Mouse (Mus musculus): ENCODE measurements around the gene Snapin. TPM values are rescaled to one million over a fixed set of nuclear protein-coding genes. Genes with fewer than 3 reads are reported as not detected.

Gene Snapin
- total RNA-seq, 2 experiments from 2014 or later: 48.8 to 50.9 TPM

DNA sequence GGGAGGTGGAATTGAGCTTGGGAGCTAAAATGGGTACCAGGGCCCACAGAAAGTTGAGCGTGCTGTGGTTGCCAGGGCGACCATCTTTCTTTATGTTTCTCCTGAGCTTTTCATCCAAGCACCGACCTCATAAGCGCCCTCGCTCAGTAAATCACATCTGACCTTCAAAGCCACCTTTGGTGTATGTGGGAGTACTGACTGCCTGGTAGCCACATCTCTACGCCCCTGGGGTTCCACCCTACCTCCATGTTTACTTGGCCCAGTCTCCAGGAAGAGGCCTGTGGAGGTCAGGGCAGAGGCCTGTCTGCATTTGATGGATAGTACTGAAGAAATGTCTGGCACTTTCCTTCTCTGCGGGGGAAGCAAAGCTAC lies 43.7 kb downstream of the Snapin start:
- Histone ChIP-seq H3K27ac (peak overlapping the region; percentile 60), H3K4me3 (no peak overlapping the region; the same call in 1 of the 2 replicates)
- intact Hi-C loops (cut with DNase I): no loop called here
- TF ChIP-seq CTCF (IDR thresholded peaks at IDR 0.05): no peak
- no peak for DNase-seq (ENCODE audit: extremely low spot score in 1 of 2, low spot score in 2 of 2)

DNA sequence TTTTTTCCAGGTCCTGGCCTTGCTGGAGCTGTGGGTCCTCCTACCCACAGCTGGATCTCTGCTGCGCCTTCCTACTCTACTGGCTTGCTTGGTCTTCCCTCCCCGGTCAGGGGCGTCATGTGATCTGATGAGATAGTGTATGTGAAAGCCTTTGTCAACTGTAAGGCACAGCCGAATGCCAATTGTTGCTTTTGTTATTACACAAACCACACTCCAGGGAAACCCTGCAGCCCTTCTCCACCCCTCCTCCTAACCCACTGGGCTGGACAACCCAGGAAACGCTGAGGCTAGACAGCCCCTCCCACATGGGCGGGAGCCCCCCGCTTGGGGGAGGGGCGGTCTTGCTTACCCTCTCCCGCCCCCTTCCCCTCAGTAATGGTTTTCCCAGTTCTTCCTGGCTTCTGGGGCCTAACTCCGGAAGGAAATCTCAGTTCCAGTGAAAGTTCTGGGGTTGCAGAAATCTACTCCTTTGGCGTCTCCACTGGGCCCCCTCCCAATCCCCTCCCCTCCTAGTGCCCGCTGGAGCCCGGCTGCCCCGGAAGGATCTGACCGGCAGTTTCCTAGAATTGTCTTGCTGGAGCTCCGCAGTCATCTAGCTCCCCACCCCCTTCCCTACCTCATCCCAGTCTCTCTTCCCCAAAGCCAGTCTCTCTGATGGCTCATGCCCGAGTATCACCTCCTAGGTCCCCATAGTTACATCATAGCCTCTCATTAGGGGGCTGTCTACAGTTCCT lies 44.3 kb downstream of the Snapin start:
- peak; percentile 36 to 56 for DNase-seq (ENCODE audit: extremely low spot score in 1 of 2, low spot score in 2 of 2)
- intact Hi-C loops (cut with DNase I): no loop called here

DNA sequence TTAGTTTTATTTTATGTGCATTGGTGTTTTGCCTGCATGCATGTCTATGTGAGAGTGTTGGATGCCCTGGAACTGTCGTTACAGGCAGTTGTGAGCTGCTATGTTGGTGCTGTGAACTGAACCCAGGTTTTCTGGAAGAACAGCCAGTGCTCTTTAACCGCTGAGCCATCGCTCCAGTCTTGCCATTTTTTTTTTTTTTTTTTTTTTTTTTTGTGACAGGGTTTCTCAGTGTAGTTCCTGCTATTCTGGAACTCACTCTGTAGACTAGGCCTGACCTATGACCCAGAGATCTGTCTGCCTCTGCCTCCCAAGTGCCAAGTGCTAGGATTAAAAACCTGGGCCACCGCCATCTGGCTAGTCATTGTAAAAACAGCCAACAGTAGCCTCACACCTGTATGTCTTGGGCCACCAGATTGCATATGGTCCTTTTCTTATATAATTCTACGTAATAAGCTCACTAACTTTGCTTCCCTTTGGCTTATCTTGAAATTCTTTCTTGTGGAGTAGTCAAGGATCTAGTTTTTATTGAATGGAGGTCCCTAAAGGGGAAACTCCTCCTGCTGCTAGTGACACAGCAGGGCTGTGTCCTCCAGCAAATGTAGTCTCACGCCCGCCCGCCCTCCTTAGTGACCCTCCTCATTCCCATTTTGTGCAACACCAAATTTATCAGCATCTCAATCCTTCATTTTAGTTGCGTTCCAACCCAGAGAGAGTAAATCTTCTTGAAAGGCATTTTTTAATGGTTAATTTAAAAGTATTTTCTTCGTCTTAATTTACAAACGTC lies 45.2 kb downstream of the Snapin start:
- Histone ChIP-seq H3K4me3 (peak overlapping the region; percentile 20), H3K27ac (peak overlapping the region; percentile 60)
- intact Hi-C loops (cut with DNase I): no loop called here
- DNase-seq (ENCODE audit: extremely low spot score in 1 of 2, low spot score in 2 of 2): no peak
- TF ChIP-seq CTCF (IDR thresholded peaks at IDR 0.05): no peak

More for the DNA sequence above, 44.3 kb downstream of the Snapin start:
- TF ChIP-seq CTCF (IDR thresholded peaks at IDR 0.05): no peak
- Histone ChIP-seq H3K4me3 (peak overlapping the region; percentile 20), H3K27ac (peak overlapping the region; percentile 60)

DNA sequence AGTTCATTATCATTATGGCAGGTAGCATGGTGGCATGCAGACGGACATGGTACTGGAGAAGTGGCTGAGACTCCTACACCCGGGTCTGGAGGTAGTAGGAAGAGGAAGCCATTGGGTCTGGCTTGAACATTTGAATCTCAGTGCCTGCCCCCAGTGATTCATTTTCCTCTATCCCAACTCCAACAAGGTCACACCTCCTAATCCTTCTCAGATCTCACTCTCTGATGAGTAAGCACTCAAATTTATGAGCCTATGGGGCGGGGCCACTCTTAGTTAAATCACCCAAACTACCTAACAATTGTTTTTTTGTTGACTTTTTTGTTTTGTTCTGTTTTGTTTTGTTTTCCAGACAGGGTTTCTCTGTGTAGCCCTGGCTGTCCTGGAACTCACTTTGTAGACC lies 46.9 kb downstream of the Snapin start:
- DNase-seq (ENCODE audit: extremely low spot score in 1 of 2, low spot score in 2 of 2): no peak
- intact Hi-C loops (cut with DNase I): no loop called here
- Histone ChIP-seq H3K4me3 (no peak overlapping the region), H3K27ac (no peak overlapping the region)
- no peak for TF ChIP-seq CTCF (IDR thresholded peaks at IDR 0.05)

DNA sequence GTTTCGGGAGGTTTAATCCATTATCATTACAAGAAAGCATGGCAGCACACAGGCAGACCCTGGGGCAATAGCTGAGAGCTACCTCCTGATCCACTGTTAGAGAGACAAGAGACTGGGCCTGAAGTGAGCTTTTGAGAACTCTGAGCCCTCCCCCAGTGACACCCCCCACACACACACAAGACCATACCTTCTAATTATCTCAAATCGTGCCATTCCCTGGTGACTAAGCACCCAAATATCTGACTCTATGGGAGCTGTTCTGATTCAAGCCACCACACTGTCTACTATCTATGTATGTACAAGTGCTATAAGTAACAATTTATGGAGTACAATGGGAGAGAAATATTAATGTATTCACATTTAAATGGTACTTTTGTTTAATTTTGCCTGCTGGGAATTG lies 50.1 kb downstream of the Snapin start:
- Histone ChIP-seq H3K27ac (no peak overlapping the region), H3K4me3 (no peak overlapping the region)
- TF ChIP-seq CTCF (IDR thresholded peaks at IDR 0.05): no peak
- no peak for DNase-seq (ENCODE audit: extremely low spot score in 1 of 2, low spot score in 2 of 2)
- intact Hi-C loops (cut with DNase I): no loop called here

Other genes starting within 250 kb of the Snapin start
- gene Creb3l4, start 247.5 kb downstream of the Snapin start, total RNA-seq (2021): under 1 TPM; 0.42 to 0.50 TPM
- gene Slc39a1, start 242.9 kb downstream of the Snapin start, total RNA-seq (2021): 10 to 100 TPM; 38.8 to 43.0 TPM
- gene Crtc2, start 236.9 kb downstream of the Snapin start, total RNA-seq (2021): 10 to 100 TPM; 39.5 to 43.6 TPM
- 10 to 100 TPM; 35.0 to 36.7 TPM for gene Dennd4b, start 225.8 kb downstream of the Snapin start, total RNA-seq (2021)
- 100 to 1,000 TPM in 1 of 2 experiments, 10 to 100 TPM in 1; 93.5 to 103 TPM for gene Gatad2b, start 197.9 kb downstream of the Snapin start, total RNA-seq (2021)
- 1 to 10 TPM; 8.1 to 8.3 TPM for gene Slc27a3, start 101.1 kb downstream of the Snapin start, total RNA-seq (2021)
- gene Ints3, start 57.4 kb downstream of the Snapin start, total RNA-seq (2021): 10 to 100 TPM; 62.1 to 65.7 TPM
- 1 to 10 TPM; 3.3 TPM for gene Npr1, start 25.2 kb downstream of the Snapin start, total RNA-seq (2021)
- gene Ilf2, start 14.9 kb downstream of the Snapin start, total RNA-seq (2021): 10 to 100 TPM; 75.1 to 92.3 TPM
- 100 to 1,000 TPM; 164 TPM for gene Chtop, start 18.5 kb upstream of the Snapin start, total RNA-seq (2021)
- gene S100a1, start 23.4 kb upstream of the Snapin start, total RNA-seq (2021): 100 to 1,000 TPM; 119 to 123 TPM
- 10 to 100 TPM; 15.4 to 18.1 TPM for gene S100a13, start 23.4 kb upstream of the Snapin start, total RNA-seq (2021)
- under 1 TPM in 1 of 2 experiments, not detected in 1; 0.34 TPM for gene S100a14, start 35.8 kb upstream of the Snapin start, total RNA-seq (2021)
- 10 to 100 TPM; 60.2 to 70.1 TPM for gene S100a16, start 46.2 kb upstream of the Snapin start, total RNA-seq (2021)
- under 1 TPM; 0.56 to 0.81 TPM for gene S100a3, start 69.5 kb upstream of the Snapin start, total RNA-seq (2021)
- not detected for gene S100a2, start 99.2 kb upstream of the Snapin start, total RNA-seq (2021)
- not detected for gene Gm42674, start 110.9 kb upstream of the Snapin start, total RNA-seq (2021)
- gene S100a4, start 112.7 kb upstream of the Snapin start, total RNA-seq (2021): 1 to 10 TPM; 4.6 to 4.8 TPM
- not detected for gene S100a5, start 117.5 kb upstream of the Snapin start, total RNA-seq (2021)
- 10 to 100 TPM; 28.8 to 31.0 TPM for gene S100a6, start 121.8 kb upstream of the Snapin start, total RNA-seq (2021)
- 1 to 10 TPM in 1 of 2 experiments, under 1 TPM in 1; 0.72 to 1.1 TPM for gene S100a7a, start 163.0 kb upstream of the Snapin start, total RNA-seq (2021)
- gene S100a8, start 177.9 kb upstream of the Snapin start, total RNA-seq (2021): 1 to 10 TPM in 1 of 2 experiments, not detected in 1; 3.0 TPM
- gene S100a9, start 204.7 kb upstream of the Snapin start, total RNA-seq (2021): 1 to 10 TPM in 1 of 2 experiments, not detected in 1; 2.1 TPM
- gene Pglyrp4, start 235.9 kb upstream of the Snapin start, total RNA-seq (2021): not detected

Data from left cerebral cortex, adult 2 months (tissue).